Mouse (Mus musculus): ENCODE results near the gene Ifitm1.
A peak's percentile ranks its signal among the peaks of the same experiment; 100 is the strongest.
"Not testable (repeated sequence)": the region's sequence is repeated elsewhere in the genome, so short reads cannot be mapped to it uniquely, and the experiment has no call there.

The Ifitm1 gene

GRCm38 (mm10) chr7:140976720-140977119 is 9.7 kb downstream of the Ifitm1 start:
- DNase-seq (ENCODE audit: extremely low spot score), result not testable (repeated sequence)

- no peak for DNase-seq (ENCODE audit: extremely low spot score)
Measured at GRCm38 (mm10) chr7:140981704-140982103, 14.7 kb downstream of the Ifitm1 start.

GRCm38 (mm10) chr7:140982971-140983370 is 15.9 kb downstream of the Ifitm1 start:
- no peak for DNase-seq (ENCODE audit: extremely low spot score)

- DNase-seq (ENCODE audit: extremely low spot score), result no peak
Measured at GRCm38 (mm10) chr7:140987182-140988138, 20.4 kb downstream of the Ifitm1 start.

- no peak for DNase-seq (ENCODE audit: extremely low spot score)
Measured at GRCm38 (mm10) chr7:140989022-140989421, 22.0 kb downstream of the Ifitm1 start.

GRCm38 (mm10) chr7:140990185-140990584 is 23.2 kb downstream of the Ifitm1 start:
- DNase-seq (ENCODE audit: extremely low spot score), result no peak

GRCm38 (mm10) chr7:140990622-140991021 is 23.6 kb downstream of the Ifitm1 start:
- DNase-seq (ENCODE audit: extremely low spot score), result no peak

- DNase-seq (ENCODE audit: extremely low spot score), result no peak
Measured at GRCm38 (mm10) chr7:140991117-140991689, 24.2 kb downstream of the Ifitm1 start.

- no peak for DNase-seq (ENCODE audit: extremely low spot score)
Measured at GRCm38 (mm10) chr7:140997817-140998216, 30.8 kb downstream of the Ifitm1 start.

- no peak for DNase-seq (ENCODE audit: extremely low spot score)
Measured at GRCm38 (mm10) chr7:140998853-140999700, 32.1 kb downstream of the Ifitm1 start.

- DNase-seq (ENCODE audit: extremely low spot score), result no peak
Measured at GRCm38 (mm10) chr7:141000881-141001708, 34.1 kb downstream of the Ifitm1 start.

- no peak for DNase-seq (ENCODE audit: extremely low spot score)
Measured at GRCm38 (mm10) chr7:141003248-141004010, 36.4 kb downstream of the Ifitm1 start.

- no peak for DNase-seq (ENCODE audit: extremely low spot score)
Measured at GRCm38 (mm10) chr7:141006446-141006845, 39.4 kb downstream of the Ifitm1 start.

GRCm38 (mm10) chr7:141006914-141007313 is 39.9 kb downstream of the Ifitm1 start:
- no peak for DNase-seq (ENCODE audit: extremely low spot score)

- DNase-seq (ENCODE audit: extremely low spot score), result peak; percentile 50
Measured at GRCm38 (mm10) chr7:141008312-141008761, 41.3 kb downstream of the Ifitm1 start.

GRCm38 (mm10) chr7:141008938-141009660 is 42.1 kb downstream of the Ifitm1 start:
- DNase-seq (ENCODE audit: extremely low spot score), result peak; percentile 86

- no peak for DNase-seq (ENCODE audit: extremely low spot score)
Measured at GRCm38 (mm10) chr7:141009665-141010064, 42.6 kb downstream of the Ifitm1 start.

GRCm38 (mm10) chr7:141010593-141010992 is 43.6 kb downstream of the Ifitm1 start, which contains the start of gene Ifitm3:
Gene Ifitm3 (minus strand): TSS chr7:141010770.
- peak; percentile 35 for DNase-seq (ENCODE audit: extremely low spot score)

GRCm38 (mm10) chr7:141011238-141011770 is 44.3 kb downstream of the Ifitm1 start:
- no peak for DNase-seq (ENCODE audit: extremely low spot score)

All from embryo, embryonic 9.5 days (tissue).